Mouse (Mus musculus) thymus, adult 2 months (tissue): Measurements from ENCODE around the gene Ppm1b.

Experiments used
- CTCF ChIP-seq: fragments of 200-500 bp; IDR thresholded peaks from 2 replicates; pipeline ENCODE4 v1.5.1; 2012; ENCODE audit warnings: mild to moderate bottlenecking, control low read depth, low read length, moderate library complexity, borderline replicate concordance; ENCODE audit not compliant: control insufficient read depth, poor library complexity, insufficient read depth; ENCODE audit errors: extremely low read depth
- POLR2A ChIP-seq: fragments of 200-500 bp; IDR thresholded peaks from 2 replicates; pipeline ENCODE4 v1.6.1; 2012; ENCODE audit warnings: mild to moderate bottlenecking, low read length, control low read depth, moderate library complexity; ENCODE audit not compliant: control insufficient read depth, poor library complexity, insufficient read depth; ENCODE audit errors: extremely low read depth

DNA sequence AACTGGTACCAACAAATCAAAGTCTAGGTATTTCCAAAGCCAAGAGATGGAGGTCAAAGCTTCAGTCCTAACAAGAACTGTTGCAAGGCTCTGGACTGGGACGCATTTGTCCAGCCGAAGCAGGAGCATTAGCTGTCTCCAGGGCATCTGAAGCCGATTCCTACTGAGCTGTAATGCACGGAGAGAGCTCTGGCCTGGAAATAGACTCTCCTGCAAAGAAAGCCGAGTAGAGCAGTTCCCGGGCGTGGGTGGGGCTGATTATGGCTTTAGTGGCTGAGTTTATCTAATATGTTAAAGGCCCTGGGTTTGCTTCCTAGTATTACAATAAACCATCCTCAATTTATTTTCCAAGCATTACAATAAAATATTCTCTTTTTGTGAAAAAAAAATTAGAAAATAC is 116.7 kb downstream of the Ppm1b start:
- no peak for TF ChIP-seq POLR2A
- no peak for TF ChIP-seq CTCF
